Mouse (Mus musculus): ENCODE results near the gene Nup54. TPM values are rescaled to one million over a fixed set of nuclear protein-coding genes. Genes with fewer than 3 reads are reported as not detected.

Gene Nup54
- polyA plus RNA-seq, 1 experiment from 2014 or later, result 61.1 TPM

GRCm38 (mm10) chr5:92446736-92447135 lies 11.7 kb upstream of the Nup54 start:
- H3K4me2 ChIP-seq (replicated peaks), result no peak overlapping the region
- peaks cover 47% of the 10 kb centered on the region for H3K36me3 ChIP-seq
- no peak overlapping the region for H3K9ac ChIP-seq
- no peaks in the 10 kb centered on the region for H3K9me3 ChIP-seq
- 90% methylated on average over 5 of the region's 5 CpGs for WGBS
- H3K27ac ChIP-seq, result no peak overlapping the region
- H3K4me1 ChIP-seq, result no peaks in the 10 kb centered on the region
- H3K4me3 ChIP-seq, result no peak overlapping the region
- no peaks in the 10 kb centered on the region for H3K27me3 ChIP-seq
- no peak for ATAC-seq (ENCODE audit: insufficient number of reproducible peaks, insufficient read depth, low FRiP score, low TSS enrichment)

- Histone ChIP-seq H3K27ac (no peak overlapping the region), H3K36me3 (peaks cover 37% of the 10 kb centered on the region), H3K27me3 (no peaks in the 10 kb centered on the region), H3K4me2 (replicated peaks) (no peak overlapping the region), H3K4me1 (no peaks in the 10 kb centered on the region), H3K9ac (no peak overlapping the region), H3K4me3 (no peak overlapping the region), H3K9me3 (no peaks in the 10 kb centered on the region)
- no peak for ATAC-seq (ENCODE audit: insufficient number of reproducible peaks, insufficient read depth, low FRiP score, low TSS enrichment)
- 84% methylated on average over 2 of the region's 2 CpGs for WGBS
Observed at GRCm38 (mm10) chr5:92445016-92445415, 10.0 kb upstream of the Nup54 start.

- no peak for ATAC-seq (ENCODE audit: insufficient number of reproducible peaks, insufficient read depth, low FRiP score, low TSS enrichment)
- Histone ChIP-seq H3K9me3 (no peaks in the 10 kb centered on the region), H3K36me3 (peaks cover 25% of the 10 kb centered on the region), H3K27me3 (no peaks in the 10 kb centered on the region), H3K9ac (no peak overlapping the region), H3K4me3 (no peak overlapping the region), H3K4me1 (no peaks in the 10 kb centered on the region), H3K4me2 (replicated peaks) (no peak overlapping the region), H3K27ac (no peak overlapping the region)
- WGBS, result 85% methylated on average over 7 of the region's 7 CpGs
Observed at GRCm38 (mm10) chr5:92442914-92443313, 7.9 kb upstream of the Nup54 start.

- Histone ChIP-seq H3K4me2 (replicated peaks) (no peak overlapping the region), H3K9me3 (no peaks in the 10 kb centered on the region), H3K4me1 (no peaks in the 10 kb centered on the region), H3K27ac (no peak overlapping the region), H3K9ac (no peak overlapping the region), H3K27me3 (no peaks in the 10 kb centered on the region), H3K4me3 (no peak overlapping the region), H3K36me3 (peaks cover 18% of the 10 kb centered on the region)
- 72% methylated on average over 5 of the region's 5 CpGs for WGBS
- no peak for ATAC-seq (ENCODE audit: insufficient number of reproducible peaks, insufficient read depth, low FRiP score, low TSS enrichment)
Observed at GRCm38 (mm10) chr5:92441494-92441893, 6.5 kb upstream of the Nup54 start.

- no peak for ATAC-seq (ENCODE audit: insufficient number of reproducible peaks, insufficient read depth, low FRiP score, low TSS enrichment)
- no peak overlapping the region for H3K9ac ChIP-seq
- no peaks in the 10 kb centered on the region for H3K27me3 ChIP-seq
- no peaks in the 10 kb centered on the region for H3K4me1 ChIP-seq
- H3K4me2 ChIP-seq (replicated peaks), result no peak overlapping the region
- no peaks in the 10 kb centered on the region for H3K9me3 ChIP-seq
- H3K36me3 ChIP-seq, result no peaks in the 10 kb centered on the region
- no peak overlapping the region for H3K27ac ChIP-seq
- 88% methylated on average over 8 of the region's 8 CpGs for WGBS
- no peak overlapping the region for H3K4me3 ChIP-seq
Observed at GRCm38 (mm10) chr5:92438540-92438939, 3.5 kb upstream of the Nup54 start.

GRCm38 (mm10) chr5:92434571-92434985 lies 441 bp downstream of the Nup54 start:
- Histone ChIP-seq H3K9me3 (no peaks in the 10 kb centered on the region), H3K4me2 (replicated peaks) (peak overlapping the region; percentile 79), H3K27me3 (no peaks in the 10 kb centered on the region), H3K36me3 (peaks cover 5% of the 10 kb centered on the region; the same call in 1 of the 2 replicates), H3K9ac (peak overlapping the region; percentile 96), H3K27ac (peak overlapping the region; percentile 74), H3K4me3 (peak overlapping the region; percentile 78), H3K4me1 (peaks cover 2% of the 10 kb centered on the region; the same call in 1 of the 2 replicates)
- peak; percentile 71 for ATAC-seq (ENCODE audit: insufficient number of reproducible peaks, insufficient read depth, low FRiP score, low TSS enrichment)
- WGBS, result under 1% methylated on average over 35 of the region's 39 CpGs

- WGBS, result under 1% methylated on average over 12 of the region's 12 CpGs
- Histone ChIP-seq H3K4me3 (peak overlapping the region; percentile 78), H3K36me3 (peaks cover 7% of the 10 kb centered on the region), H3K4me2 (replicated peaks) (peak overlapping the region; percentile 79), H3K9me3 (no peaks in the 10 kb centered on the region), H3K27ac (peak overlapping the region; percentile 74; the same call in 1 of the 2 replicates), H3K9ac (peak overlapping the region; percentile 96), H3K27me3 (no peaks in the 10 kb centered on the region), H3K4me1 (peaks cover 2% of the 10 kb centered on the region; the same call in 1 of the 2 replicates)
- no peak for ATAC-seq (ENCODE audit: insufficient number of reproducible peaks, insufficient read depth, low FRiP score, low TSS enrichment)
Observed at GRCm38 (mm10) chr5:92434070-92434469, 949 bp downstream of the Nup54 start.

GRCm38 (mm10) chr5:92431611-92432010 lies 3.4 kb downstream of the Nup54 start:
- Histone ChIP-seq H3K9me3 (no peaks in the 10 kb centered on the region), H3K36me3 (peaks cover 30% of the 10 kb centered on the region), H3K4me3 (no peak overlapping the region), H3K9ac (no peak overlapping the region), H3K4me2 (replicated peaks) (no peak overlapping the region), H3K27ac (no peak overlapping the region), H3K27me3 (no peaks in the 10 kb centered on the region), H3K4me1 (peaks cover 2% of the 10 kb centered on the region; the same call in 1 of the 2 replicates)
- WGBS, result 85% methylated on average over 7 of the region's 7 CpGs
- ATAC-seq (ENCODE audit: insufficient number of reproducible peaks, insufficient read depth, low FRiP score, low TSS enrichment), result no peak

- ATAC-seq (ENCODE audit: insufficient number of reproducible peaks, insufficient read depth, low FRiP score, low TSS enrichment), result no peak
- no peak overlapping the region for H3K4me2 ChIP-seq (replicated peaks)
- no peak overlapping the region for H3K9ac ChIP-seq
- peaks cover 2% of the 10 kb centered on the region; the same call in 1 of the 2 replicates for H3K4me1 ChIP-seq
- no peak overlapping the region for H3K27ac ChIP-seq
- H3K36me3 ChIP-seq, result peaks cover 34% of the 10 kb centered on the region
- H3K9me3 ChIP-seq, result no peaks in the 10 kb centered on the region
- H3K4me3 ChIP-seq, result no peak overlapping the region
- 91% methylated on average over 5 of the region's 5 CpGs for WGBS
- no peaks in the 10 kb centered on the region for H3K27me3 ChIP-seq
Observed at GRCm38 (mm10) chr5:92430723-92431122, 4.3 kb downstream of the Nup54 start.

- Histone ChIP-seq H3K36me3 (peaks cover 77% of the 10 kb centered on the region), H3K9ac (no peak overlapping the region), H3K9me3 (no peaks in the 10 kb centered on the region), H3K4me2 (replicated peaks) (no peak overlapping the region), H3K27me3 (no peaks in the 10 kb centered on the region), H3K27ac (no peak overlapping the region), H3K4me1 (no peaks in the 10 kb centered on the region), H3K4me3 (no peak overlapping the region)
- WGBS, result 93% methylated on average over 11 of the region's 11 CpGs
- ATAC-seq (ENCODE audit: insufficient number of reproducible peaks, insufficient read depth, low FRiP score, low TSS enrichment), result no peak
Observed at GRCm38 (mm10) chr5:92424126-92424525, 10.9 kb downstream of the Nup54 start.

GRCm38 (mm10) chr5:92413982-92414375 lies 21.0 kb downstream of the Nup54 start:
- Histone ChIP-seq H3K4me1 (no peaks in the 10 kb centered on the region), H3K27ac (no peak overlapping the region), H3K9me3 (no peaks in the 10 kb centered on the region), H3K27me3 (no peaks in the 10 kb centered on the region), H3K4me3 (no peak overlapping the region), H3K36me3 (peaks cover 41% of the 10 kb centered on the region), H3K9ac (no peak overlapping the region), H3K4me2 (replicated peaks) (no peak overlapping the region)
- 76% methylated on average over 8 of the region's 8 CpGs for WGBS
- ATAC-seq (ENCODE audit: insufficient number of reproducible peaks, insufficient read depth, low FRiP score, low TSS enrichment), result no peak

- no peak for ATAC-seq (ENCODE audit: insufficient number of reproducible peaks, insufficient read depth, low FRiP score, low TSS enrichment)
- Histone ChIP-seq H3K9ac (no peak overlapping the region), H3K9me3 (no peaks in the 10 kb centered on the region), H3K27me3 (no peaks in the 10 kb centered on the region), H3K4me1 (no peaks in the 10 kb centered on the region), H3K36me3 (peaks cover 38% of the 10 kb centered on the region), H3K4me3 (no peak overlapping the region), H3K4me2 (replicated peaks) (no peak overlapping the region), H3K27ac (no peak overlapping the region)
- 78% methylated on average over 11 of the region's 11 CpGs for WGBS
Observed at GRCm38 (mm10) chr5:92413271-92413981, 21.6 kb downstream of the Nup54 start.
